Mouse (Mus musculus): ENCODE measurements at regions not wholly inside any gene's neighbourhood (a gene's known extent, or its start where the extent isn't known, plus 50 kb on each side); places are given as distances from the start of the nearest gene placed in this dataset.

DNA sequence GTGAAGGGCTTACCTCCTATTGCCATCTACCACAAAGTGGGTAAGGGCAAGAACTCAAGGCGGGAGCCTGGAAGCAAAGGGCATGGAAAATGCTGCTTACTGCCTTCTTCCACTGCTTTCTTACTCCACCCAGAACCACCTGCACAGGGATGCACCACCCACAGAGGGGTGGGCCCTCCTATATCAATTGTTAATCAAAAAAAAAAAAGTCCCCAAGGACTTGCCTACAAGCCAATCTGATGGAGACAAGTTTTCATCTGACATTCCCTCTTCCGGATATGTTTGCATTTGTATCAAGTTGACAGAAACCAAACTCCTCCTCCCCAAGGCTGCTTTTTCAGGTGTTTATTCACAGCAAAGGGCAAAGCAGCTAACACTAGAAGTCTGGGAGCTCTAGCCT is 94.1 kb upstream of the Gli2 start:
- WGBS: 97% methylated on average over 2 of the region's 2 CpGs
- ATAC-seq (ENCODE audit: low FRiP score): no peak
- no peak overlapping the region for H3K4me2 ChIP-seq

DNA sequence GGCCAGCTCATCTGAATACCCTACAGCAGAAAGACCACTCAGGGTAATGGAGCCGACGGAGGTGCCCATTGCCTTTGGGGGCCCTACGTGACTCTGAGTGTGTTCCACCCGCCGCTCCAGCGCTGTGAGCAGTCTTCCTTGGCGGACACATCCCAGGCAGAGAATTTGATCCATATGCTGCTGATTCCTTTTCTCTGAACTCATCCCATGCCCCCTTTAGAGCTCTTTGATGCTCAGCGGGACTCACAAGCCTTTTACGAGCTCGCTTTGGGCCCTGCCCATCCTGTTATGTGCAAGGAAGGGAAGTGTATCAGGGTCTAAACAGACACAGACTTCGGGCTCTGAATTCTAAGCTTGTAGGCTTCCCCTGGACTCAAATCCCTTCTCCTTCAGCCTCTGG is 90.4 kb upstream of the Gli2 start:
- no peaks in the 10 kb centered on the region for H3K36me3 ChIP-seq
- H3K4me2 ChIP-seq: no peak overlapping the region
- 40% methylated on average over 11 of the region's 11 CpGs for WGBS
- H3K27ac ChIP-seq (replicated peaks): peak overlapping the region; percentile 48; the same call in 1 of the 2 replicates
- no peak for ATAC-seq (ENCODE audit: low FRiP score)
- H3K27me3 ChIP-seq (replicated peaks): no peaks in the 10 kb centered on the region
- H3K9me3 ChIP-seq (replicated peaks): no peaks in the 10 kb centered on the region
- no peak overlapping the region for H3K9ac ChIP-seq (replicated peaks)
- no peak overlapping the region for H3K4me3 ChIP-seq (replicated peaks)
- peaks cover 8% of the 10 kb centered on the region; the same call in 1 of the 2 replicates for H3K4me1 ChIP-seq

More for the DNA sequence above, 94.1 kb upstream of the Gli2 start:
- Histone ChIP-seq H3K27me3 (replicated peaks) (no peaks in the 10 kb centered on the region), H3K9me3 (replicated peaks) (no peaks in the 10 kb centered on the region), H3K27ac (replicated peaks) (no peak overlapping the region), H3K9ac (replicated peaks) (no peak overlapping the region), H3K36me3 (no peaks in the 10 kb centered on the region), H3K4me1 (peaks cover 8% of the 10 kb centered on the region; the same call in 1 of the 2 replicates), H3K4me3 (replicated peaks) (no peak overlapping the region)

DNA sequence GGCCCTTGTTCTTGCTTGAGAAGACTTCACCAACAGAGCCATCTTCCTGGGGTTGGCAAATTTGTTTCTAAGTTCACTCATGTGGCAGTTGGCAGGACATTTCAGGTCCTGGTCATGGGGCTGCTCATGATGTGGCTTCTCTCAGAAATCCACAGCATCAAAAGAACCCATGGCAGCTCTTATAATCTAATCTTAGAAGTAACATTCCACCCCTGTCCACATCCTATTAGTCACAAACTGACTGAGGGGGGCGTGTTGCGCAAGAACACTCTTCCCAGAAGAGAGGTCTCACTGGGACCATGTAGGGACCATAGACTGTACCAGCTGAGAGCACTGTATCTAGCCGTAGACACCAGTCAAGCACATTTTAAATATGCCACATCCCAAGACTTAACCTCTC is 75.6 kb upstream of the Gli2 start:
- Histone ChIP-seq H3K4me3 (replicated peaks) (no peak overlapping the region), H3K36me3 (no peaks in the 10 kb centered on the region), H3K9ac (replicated peaks) (no peak overlapping the region), H3K4me1 (no peaks in the 10 kb centered on the region), H3K9me3 (replicated peaks) (no peaks in the 10 kb centered on the region), H3K4me2 (no peak overlapping the region), H3K27me3 (replicated peaks) (no peaks in the 10 kb centered on the region), H3K27ac (replicated peaks) (no peak overlapping the region)
- no peak for ATAC-seq (ENCODE audit: low FRiP score)
- 92% methylated on average over 3 of the region's 3 CpGs for WGBS

GRCm38 (mm10) chr1:119125561-119125960 is 72.1 kb upstream of the Gli2 start:
- 63% methylated on average over 6 of the region's 6 CpGs for WGBS
- no peaks in the 10 kb centered on the region for H3K27me3 ChIP-seq (replicated peaks)
- ATAC-seq (ENCODE audit: low FRiP score): no peak
- H3K9me3 ChIP-seq (replicated peaks): no peaks in the 10 kb centered on the region
- no peak overlapping the region for H3K4me2 ChIP-seq
- H3K27ac ChIP-seq (replicated peaks): no peak overlapping the region
- no peaks in the 10 kb centered on the region for H3K4me1 ChIP-seq
- no peak overlapping the region for H3K9ac ChIP-seq (replicated peaks)
- no peaks in the 10 kb centered on the region for H3K36me3 ChIP-seq
- no peak overlapping the region for H3K4me3 ChIP-seq (replicated peaks)

GRCm38 (mm10) chr1:119124798-119125197 is 71.4 kb upstream of the Gli2 start:
- no peak overlapping the region for H3K27ac ChIP-seq (replicated peaks)
- H3K4me1 ChIP-seq: no peaks in the 10 kb centered on the region
- H3K27me3 ChIP-seq (replicated peaks): no peaks in the 10 kb centered on the region
- 86% methylated on average over 4 of the region's 4 CpGs for WGBS
- ATAC-seq (ENCODE audit: low FRiP score): no peak
- H3K36me3 ChIP-seq: no peaks in the 10 kb centered on the region
- H3K4me2 ChIP-seq: no peak overlapping the region
- H3K9me3 ChIP-seq (replicated peaks): no peaks in the 10 kb centered on the region
- H3K9ac ChIP-seq (replicated peaks): no peak overlapping the region
- no peak overlapping the region for H3K4me3 ChIP-seq (replicated peaks)

GRCm38 (mm10) chr1:119124063-119124462 is 70.6 kb upstream of the Gli2 start:
- 76% methylated on average over 2 of the region's 2 CpGs for WGBS
- H3K9me3 ChIP-seq (replicated peaks): no peaks in the 10 kb centered on the region
- no peak overlapping the region for H3K4me2 ChIP-seq
- no peak overlapping the region for H3K9ac ChIP-seq (replicated peaks)
- H3K27ac ChIP-seq (replicated peaks): no peak overlapping the region
- no peaks in the 10 kb centered on the region for H3K4me1 ChIP-seq
- H3K27me3 ChIP-seq (replicated peaks): no peaks in the 10 kb centered on the region
- no peak overlapping the region for H3K4me3 ChIP-seq (replicated peaks)
- H3K36me3 ChIP-seq: no peaks in the 10 kb centered on the region
- ATAC-seq (ENCODE audit: low FRiP score): no peak

DNA sequence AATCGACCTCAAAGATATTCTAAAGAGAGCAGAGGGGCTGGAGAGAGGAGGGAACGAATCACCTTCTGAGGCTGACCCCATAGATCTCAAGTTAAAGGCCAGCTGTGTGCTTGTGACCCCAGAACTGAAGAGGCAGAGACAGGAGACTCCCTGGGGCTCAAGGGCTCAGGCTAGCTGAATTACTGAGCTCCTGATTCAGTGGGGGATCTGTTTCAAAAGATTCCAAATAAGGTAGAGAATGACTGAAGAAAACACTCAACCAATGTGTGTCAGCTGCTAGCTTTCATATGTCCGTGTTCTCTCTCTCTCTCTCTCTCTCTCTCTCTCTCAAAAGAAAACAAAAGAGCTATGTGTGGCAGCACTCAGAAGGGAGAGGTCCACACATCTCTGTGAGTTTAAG is 70.0 kb upstream of the Gli2 start:
- 42% methylated on average over 3 of the region's 3 CpGs for WGBS
- no peaks in the 10 kb centered on the region for H3K9me3 ChIP-seq (replicated peaks)
- no peak overlapping the region for H3K4me2 ChIP-seq
- no peaks in the 10 kb centered on the region for H3K36me3 ChIP-seq
- no peak overlapping the region for H3K4me3 ChIP-seq (replicated peaks)
- H3K27ac ChIP-seq (replicated peaks): no peak overlapping the region
- no peaks in the 10 kb centered on the region for H3K4me1 ChIP-seq
- H3K27me3 ChIP-seq (replicated peaks): no peaks in the 10 kb centered on the region
- ATAC-seq (ENCODE audit: low FRiP score): no peak
- H3K9ac ChIP-seq (replicated peaks): no peak overlapping the region

- ATAC-seq (ENCODE audit: low FRiP score): no peak
- no peaks in the 10 kb centered on the region for H3K36me3 ChIP-seq
- H3K4me3 ChIP-seq (replicated peaks): no peak overlapping the region
- WGBS: 76% methylated on average over 6 of the region's 6 CpGs
- H3K9me3 ChIP-seq (replicated peaks): no peaks in the 10 kb centered on the region
- no peaks in the 10 kb centered on the region for H3K27me3 ChIP-seq (replicated peaks)
- no peaks in the 10 kb centered on the region for H3K4me1 ChIP-seq
- no peak overlapping the region for H3K27ac ChIP-seq (replicated peaks)
- no peak overlapping the region for H3K4me2 ChIP-seq
- H3K9ac ChIP-seq (replicated peaks): no peak overlapping the region
Observed at GRCm38 (mm10) chr1:119122975-119123374, 69.6 kb upstream of the Gli2 start.

DNA sequence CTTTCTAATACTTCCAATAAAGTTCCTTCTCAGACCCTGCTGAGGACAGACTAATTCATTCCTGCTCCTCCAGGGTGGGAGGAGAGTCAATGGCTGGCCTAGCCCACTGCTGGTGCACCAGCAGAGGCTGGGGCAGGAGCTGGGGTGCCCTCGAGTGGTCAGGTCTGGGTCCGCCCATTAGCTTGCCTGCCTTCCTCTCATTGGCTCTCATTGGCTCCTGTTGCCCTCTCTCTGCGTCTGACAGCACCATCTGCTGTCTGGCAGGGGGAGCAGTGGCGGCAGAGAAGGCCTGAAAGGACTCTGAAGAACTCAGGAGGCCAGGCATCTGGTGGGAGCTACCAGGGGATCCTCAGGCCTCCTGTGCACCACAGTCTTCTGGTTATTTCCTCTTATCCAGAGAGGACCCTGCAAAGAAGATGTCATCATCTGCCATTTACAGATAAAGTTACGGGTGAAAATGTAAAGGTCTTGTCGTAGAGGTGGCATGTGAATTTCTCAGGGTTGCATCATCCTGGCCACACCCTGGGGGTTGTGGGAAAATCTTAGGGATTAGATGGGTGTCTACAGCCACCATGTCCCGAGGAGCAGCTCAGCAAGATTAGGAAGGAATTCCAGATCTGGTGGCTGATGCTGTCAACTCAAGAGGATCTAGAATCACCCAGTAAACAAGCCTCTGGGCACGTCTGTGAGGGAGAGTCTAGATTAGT is 66.6 kb upstream of the Gli2 start:
- H3K36me3 ChIP-seq: no peaks in the 10 kb centered on the region
- H3K27ac ChIP-seq (replicated peaks): no peak overlapping the region
- H3K27me3 ChIP-seq (replicated peaks): no peaks in the 10 kb centered on the region
- H3K9me3 ChIP-seq (replicated peaks): no peaks in the 10 kb centered on the region
- 50% methylated on average over 8 of the region's 8 CpGs for WGBS
- H3K4me3 ChIP-seq (replicated peaks): no peak overlapping the region
- no peak overlapping the region for H3K9ac ChIP-seq (replicated peaks)
- no peak overlapping the region for H3K4me2 ChIP-seq
- no peaks in the 10 kb centered on the region for H3K4me1 ChIP-seq
- no peak for ATAC-seq (ENCODE audit: low FRiP score)

GRCm38 (mm10) chr1:119115106-119115674 is 61.8 kb upstream of the Gli2 start:
- Histone ChIP-seq H3K27me3 (replicated peaks) (no peaks in the 10 kb centered on the region), H3K4me1 (no peaks in the 10 kb centered on the region), H3K27ac (replicated peaks) (no peak overlapping the region), H3K36me3 (no peaks in the 10 kb centered on the region), H3K9ac (replicated peaks) (no peak overlapping the region), H3K4me3 (replicated peaks) (no peak overlapping the region), H3K9me3 (replicated peaks) (no peaks in the 10 kb centered on the region), H3K4me2 (no peak overlapping the region)
- ATAC-seq (ENCODE audit: low FRiP score): no peak
- 79% methylated on average over 7 of the region's 7 CpGs for WGBS

DNA sequence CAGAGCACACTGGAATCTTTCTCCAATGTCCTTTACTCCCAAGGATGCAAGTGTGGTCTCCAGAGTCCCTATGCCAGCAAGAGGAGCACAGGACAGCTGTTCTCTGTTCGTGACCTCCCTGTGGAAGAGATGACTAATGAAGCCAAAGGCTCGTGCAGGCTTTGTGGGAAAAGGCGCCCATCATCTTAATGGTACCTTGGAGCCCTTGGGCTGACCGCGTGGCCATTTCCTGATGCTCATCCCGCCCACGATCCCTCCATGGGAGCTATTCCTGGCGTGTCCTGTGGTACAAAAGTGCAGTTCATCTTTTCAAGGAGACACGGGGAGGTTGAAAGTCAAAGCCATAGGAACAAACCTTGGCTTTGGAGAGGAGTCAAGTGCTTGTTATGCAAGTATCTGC is 55.2 kb upstream of the Gli2 start:
- no peaks in the 10 kb centered on the region for H3K4me1 ChIP-seq
- H3K9ac ChIP-seq (replicated peaks): no peak overlapping the region
- no peak overlapping the region for H3K4me3 ChIP-seq (replicated peaks)
- no peak overlapping the region for H3K4me2 ChIP-seq
- H3K36me3 ChIP-seq: no peaks in the 10 kb centered on the region
- no peaks in the 10 kb centered on the region for H3K27me3 ChIP-seq (replicated peaks)
- H3K27ac ChIP-seq (replicated peaks): no peak overlapping the region
- ATAC-seq (ENCODE audit: low FRiP score): no peak
- H3K9me3 ChIP-seq (replicated peaks): no peaks in the 10 kb centered on the region
- 81% methylated on average over 9 of the region's 9 CpGs for WGBS

GRCm38 (mm10) chr1:119106246-119106975 is 53.0 kb upstream of the Gli2 start:
- WGBS: 73% methylated on average over 18 of the region's 18 CpGs
- H3K9me3 ChIP-seq (replicated peaks): no peaks in the 10 kb centered on the region
- ATAC-seq (ENCODE audit: low FRiP score): no peak; the same call in 1 of the 2 replicates

More at GRCm38 (mm10) chr1:119106246-119106975, 53.0 kb upstream of the Gli2 start:
- no peaks in the 10 kb centered on the region for H3K27me3 ChIP-seq (replicated peaks)
- H3K36me3 ChIP-seq: no peaks in the 10 kb centered on the region
- no peak overlapping the region for H3K4me3 ChIP-seq (replicated peaks)
- H3K9ac ChIP-seq (replicated peaks): no peak overlapping the region
- no peak overlapping the region for H3K4me2 ChIP-seq
- no peaks in the 10 kb centered on the region for H3K4me1 ChIP-seq
- no peak overlapping the region for H3K27ac ChIP-seq (replicated peaks)
